Mouse (Mus musculus) stomach, embryonic 15.5 days (tissue): ENCODE data around the gene Birc3. TPM values are rescaled to one million over a fixed set of nuclear protein-coding genes. Genes with fewer than 3 reads are reported as not detected.
A peak's percentile ranks its signal among the peaks of the same experiment; 100 is the strongest.

Source experiments
- ATAC-seq: fragments of 200-750 bp; cut with Nextera tagmentation; 2 replicates; pipeline ENCODE4 v1.8.0; 2017; ENCODE audit warnings: low read depth, moderate number of reproducible peaks, moderate TSS enrichment; ENCODE audit not compliant: insufficient read depth, low FRiP score
- H3K27ac ChIP-seq: fragments of 300-500 bp; sonication (generic); 2 replicates; pipeline ENCODE4 v1.5.1; 2015; ENCODE audit warnings: mild to moderate bottlenecking, inconsistent platforms
- H3K27me3 ChIP-seq: fragments of 300-500 bp; sonication (generic); replicated peaks from 2 replicates; pipeline ENCODE4 v1.6.1; 2015; ENCODE audit warnings: inconsistent platforms
- H3K36me3 ChIP-seq: fragments of 300-500 bp; sonication (generic); 2 replicates; pipeline ENCODE4 v1.6.1; 2015; ENCODE audit warnings: inconsistent platforms
- H3K4me1 ChIP-seq: fragments of 300-500 bp; sonication (generic); 2 replicates; pipeline ENCODE4 v1.6.1; 2015; ENCODE audit warnings: inconsistent platforms
- H3K4me2 ChIP-seq: fragments of 300-500 bp; sonication (generic); 2 replicates; pipeline ENCODE4 v1.6.1; 2015; ENCODE audit warnings: mild to moderate bottlenecking, inconsistent platforms
- H3K4me3 ChIP-seq: fragments of 300-500 bp; sonication (generic); replicated peaks from 2 replicates; pipeline ENCODE4 v1.5.1; 2015; ENCODE audit warnings: inconsistent platforms
- H3K9ac ChIP-seq: fragments of 300-500 bp; sonication (generic); 2 replicates; pipeline ENCODE4 v1.6.1; 2015; ENCODE audit warnings: inconsistent platforms
- H3K9me3 ChIP-seq: fragments of 300-500 bp; sonication (generic); 2 replicates; pipeline ENCODE4 v1.6.1; 2016; ENCODE audit warnings: inconsistent platforms
- WGBS: fragments of 180-500 bp; shearing (Covaris S2); methylation state at CpG from one replicate; pipeline ENCODE4 v1.1.7; 2015; 5-methylcytosine and 5-hydroxymethylcytosine counted together
- polyA plus RNA-seq: library from polyadenylated mRNA; unstranded; fragments of >200 nt; fragmentation: Nextera tagmentation; extraction: Ambion mirVana; gene quantifications from 2 replicates; pipeline ENCODE4 v1.2.1, GENCODE M21; 2015

Gene Birc3
- polyA plus RNA-seq, 1 experiment from 2014 or later = 9.6 TPM

DNA sequence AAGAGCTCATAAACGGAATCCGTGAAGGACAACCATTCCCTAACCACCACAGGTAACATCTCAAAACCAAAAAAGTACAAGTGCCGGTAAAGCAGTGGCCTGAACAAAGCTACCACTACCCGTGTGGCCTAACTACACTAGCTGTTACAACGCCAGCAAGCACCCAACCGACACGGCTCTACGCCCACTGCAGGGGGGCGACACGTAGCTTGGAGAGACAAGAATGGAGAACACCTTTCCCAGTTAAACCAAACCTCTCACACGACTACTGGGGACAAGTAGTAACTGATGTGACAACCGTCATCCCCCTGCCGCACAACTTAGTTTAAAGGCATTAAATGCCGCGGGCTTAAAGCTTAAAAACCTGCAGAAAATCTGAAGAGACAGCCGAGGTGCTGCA lies 36.7 kb downstream of the Birc3 start:
- peak overlapping the region; percentile 73 for H3K9ac ChIP-seq
- H3K4me3 ChIP-seq = peak overlapping the region; percentile 66
- peak; percentile 41; the same call in 1 of the 2 replicates for ATAC-seq
- H3K4me1 ChIP-seq = peaks cover 9% of the 10 kb centered on the region; the same call in 1 of the 2 replicates
- H3K4me2 ChIP-seq = peak overlapping the region; percentile 54
- no peaks in the 10 kb centered on the region for H3K27me3 ChIP-seq
- no peaks in the 10 kb centered on the region for H3K9me3 ChIP-seq
- under 1% methylated on average over 16 of the region's 16 CpGs for WGBS
- H3K27ac ChIP-seq = peak overlapping the region; percentile 98
- 0 out of 2 replicates have a peak, but pooled peaks cover 7% of the 10 kb centered on the region for H3K36me3 ChIP-seq

DNA sequence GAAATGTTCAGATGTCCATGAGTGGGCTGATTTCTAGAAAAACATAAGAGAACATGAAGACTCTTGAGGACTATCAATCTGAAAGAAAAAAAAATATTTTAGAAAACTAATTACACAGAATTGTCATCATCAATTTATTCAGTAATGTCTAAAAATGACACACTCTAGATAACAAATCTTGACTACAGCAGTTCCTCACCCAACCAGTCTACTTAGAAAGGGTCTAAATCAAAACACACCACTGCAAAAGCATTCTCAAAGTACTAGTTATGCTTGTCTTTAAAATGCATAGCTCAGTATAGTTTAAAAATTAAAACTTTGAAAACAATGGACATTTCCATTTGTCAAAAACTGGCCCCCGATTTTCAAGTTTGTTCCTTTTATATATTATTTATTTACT lies 37.7 kb downstream of the Birc3 start:
- Histone ChIP-seq H3K4me1 (peaks cover 9% of the 10 kb centered on the region; the same call in 1 of the 2 replicates), H3K4me2 (no peak overlapping the region), H3K36me3 (0 out of 2 replicates have a peak, but pooled peaks cover 7% of the 10 kb centered on the region), H3K9ac (no peak overlapping the region), H3K4me3 (no peak overlapping the region), H3K27ac (no peak overlapping the region), H3K27me3 (no peaks in the 10 kb centered on the region), H3K9me3 (no peaks in the 10 kb centered on the region)
- 82% methylated on average over 1 of the region's 1 CpGs for WGBS
- ATAC-seq = no peak

DNA sequence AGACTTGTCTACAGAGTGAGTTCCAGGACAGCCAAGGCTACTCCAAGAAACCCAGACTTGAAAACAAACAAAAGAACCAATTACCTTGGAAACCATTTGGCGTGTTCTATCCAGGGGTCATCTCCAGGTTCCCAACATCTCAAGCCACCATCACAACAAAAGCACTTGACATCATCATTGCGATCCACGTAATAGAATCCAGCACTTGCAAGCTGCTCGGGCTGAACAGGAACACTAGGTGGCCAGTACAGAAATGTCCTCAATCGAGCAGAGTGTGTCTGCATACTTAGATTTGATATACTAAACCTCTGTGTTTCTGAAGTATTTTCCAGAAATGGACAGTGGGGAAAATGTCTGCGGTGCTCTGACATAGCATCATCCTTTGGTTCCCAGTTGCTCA lies 39.6 kb downstream of the Birc3 start:
- H3K9me3 ChIP-seq = no peaks in the 10 kb centered on the region
- 0 out of 2 replicates have a peak, but pooled peaks cover 7% of the 10 kb centered on the region for H3K36me3 ChIP-seq
- no peak overlapping the region for H3K27ac ChIP-seq
- H3K4me3 ChIP-seq = no peak overlapping the region
- H3K27me3 ChIP-seq = no peaks in the 10 kb centered on the region
- 90% methylated on average over 6 of the region's 6 CpGs for whole genome bisulfite sequencing
- ATAC-seq = no peak
- H3K4me1 ChIP-seq = peaks cover 14% of the 10 kb centered on the region; the same call in 1 of the 2 replicates
- H3K4me2 ChIP-seq = peak overlapping the region; percentile 14; the same call in 1 of the 2 replicates
- H3K9ac ChIP-seq = no peak overlapping the region

DNA sequence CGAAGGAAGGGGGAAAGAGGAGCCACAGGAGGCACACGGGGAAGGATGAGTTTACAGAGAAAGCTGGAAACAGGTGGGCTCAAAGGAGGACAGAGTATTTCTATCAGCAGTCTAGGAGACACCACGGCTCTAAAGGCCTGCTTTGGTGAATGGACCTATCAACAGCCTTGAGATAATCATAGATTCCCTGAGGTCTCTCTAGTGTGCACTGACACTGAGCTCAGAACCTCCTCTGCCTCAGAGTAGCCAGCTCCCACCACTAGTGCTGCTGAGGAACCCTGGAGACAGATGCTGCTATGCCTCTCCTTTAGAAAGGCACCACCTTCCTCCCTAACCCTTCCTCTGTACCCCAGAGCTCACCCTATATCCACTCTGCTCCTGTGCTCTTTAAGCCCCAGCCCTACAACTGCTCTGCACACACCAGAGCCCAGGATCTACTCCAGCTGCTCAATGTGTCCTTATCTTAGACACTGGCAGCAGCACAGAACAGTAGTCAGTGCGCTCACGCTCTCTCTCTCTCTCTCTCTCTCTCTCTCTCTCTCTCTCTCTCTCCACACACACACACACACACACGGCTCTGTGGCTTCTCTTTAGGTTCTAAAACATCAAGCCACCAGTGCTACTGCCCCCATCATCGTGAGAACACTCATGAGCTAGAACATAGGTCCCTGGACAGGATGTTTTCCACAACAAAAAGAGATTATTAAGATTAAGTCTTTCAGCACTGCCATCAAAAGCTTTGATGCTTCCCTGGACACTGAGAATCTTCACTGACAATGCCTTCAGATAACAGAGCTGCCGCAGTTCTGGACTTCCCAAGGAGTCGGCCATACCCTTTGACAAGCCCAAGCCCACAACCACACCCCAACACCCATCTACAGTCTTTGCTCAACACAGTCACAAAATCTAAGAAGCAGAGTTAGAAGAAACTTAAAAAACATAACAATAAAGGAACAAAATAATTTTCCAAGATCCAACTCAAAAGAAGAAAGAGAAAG lies 43.2 kb downstream of the Birc3 start:
- Histone ChIP-seq H3K4me2 (no peak overlapping the region), H3K4me1 (peaks cover 13% of the 10 kb centered on the region; the same call in 1 of the 2 replicates), H3K27me3 (no peaks in the 10 kb centered on the region), H3K36me3 (0 out of 2 replicates have a peak, but pooled peaks cover 7% of the 10 kb centered on the region), H3K27ac (no peak overlapping the region), H3K9me3 (no peaks in the 10 kb centered on the region), H3K4me3 (no peak overlapping the region), H3K9ac (no peak overlapping the region)
- WGBS = 72% methylated on average over 9 of the region's 9 CpGs
- ATAC-seq = peak; percentile 87

DNA sequence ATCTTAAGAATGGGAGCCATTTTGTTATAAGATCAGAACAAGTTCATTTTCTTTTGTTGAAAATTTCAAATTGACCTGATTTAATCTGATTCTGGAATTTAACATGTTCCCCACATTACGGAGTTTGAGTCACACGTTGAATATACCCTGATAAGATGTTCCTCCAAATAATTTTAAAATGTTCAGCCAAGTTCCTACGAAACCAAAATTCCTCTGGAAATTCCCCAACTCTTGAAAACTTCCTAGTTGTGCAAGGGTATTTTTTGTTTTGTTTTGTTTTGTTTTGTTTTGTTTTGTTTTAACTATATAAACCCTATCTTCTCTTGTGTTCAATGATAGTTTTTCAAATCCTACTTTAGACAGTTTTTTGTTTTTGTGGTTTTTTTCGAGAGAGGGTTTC lies 44.3 kb downstream of the Birc3 start:
- Histone ChIP-seq H3K27ac (no peak overlapping the region), H3K9ac (no peak overlapping the region), H3K9me3 (no peaks in the 10 kb centered on the region), H3K4me3 (no peak overlapping the region), H3K4me1 (0 out of 2 replicates have a peak, but pooled peaks cover 11% of the 10 kb centered on the region), H3K4me2 (no peak overlapping the region), H3K36me3 (0 out of 2 replicates have a peak, but pooled peaks cover 1% of the 10 kb centered on the region), H3K27me3 (no peaks in the 10 kb centered on the region)
- ATAC-seq = no peak
- whole genome bisulfite sequencing = 88% methylated on average over 4 of the region's 4 CpGs

DNA sequence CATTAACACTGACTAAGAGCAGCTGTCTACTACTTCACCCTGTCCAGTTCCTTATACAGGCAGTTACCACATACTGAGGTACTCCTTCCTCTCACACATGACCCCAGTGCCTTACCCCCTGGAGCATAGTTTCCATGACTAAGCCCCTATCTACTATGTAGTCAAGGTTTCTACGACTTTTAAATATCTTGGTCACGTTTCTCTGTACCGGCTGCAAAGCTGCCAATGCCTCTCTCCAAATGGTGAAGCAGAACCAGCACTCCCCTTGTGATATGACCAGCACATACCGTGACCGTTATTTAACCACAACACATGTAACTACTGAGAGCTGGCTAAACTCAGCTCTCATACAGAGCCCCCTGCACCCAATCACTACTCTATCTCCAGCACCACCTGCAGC lies 48.1 kb downstream of the Birc3 start:
- Histone ChIP-seq H3K9me3 (no peaks in the 10 kb centered on the region), H3K4me2 (no peak overlapping the region), H3K36me3 (peaks cover 12% of the 10 kb centered on the region), H3K4me1 (0 out of 2 replicates have a peak, but pooled peaks cover 5% of the 10 kb centered on the region), H3K9ac (no peak overlapping the region), H3K27ac (no peak overlapping the region), H3K27me3 (no peaks in the 10 kb centered on the region), H3K4me3 (no peak overlapping the region)
- no peak for ATAC-seq
- 90% methylated on average over 5 of the region's 5 CpGs for WGBS

DNA sequence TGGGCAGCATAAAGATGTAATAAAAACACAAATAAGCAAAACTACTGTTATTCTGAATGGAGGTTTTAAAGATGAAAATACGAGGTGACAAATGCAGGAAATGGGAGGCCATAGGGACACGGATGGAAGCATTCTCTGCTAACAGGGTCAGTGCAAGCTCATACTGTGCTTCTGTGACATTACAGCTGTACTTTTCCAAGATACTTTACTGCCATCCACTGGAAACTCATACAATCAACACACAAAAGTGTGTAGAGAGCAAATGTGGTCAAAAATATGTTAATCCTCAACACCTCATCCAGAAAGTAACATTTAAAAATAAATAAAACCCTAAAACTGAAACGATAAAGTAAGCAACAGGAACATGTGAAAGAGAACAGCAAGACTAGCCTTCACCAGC lies 50.2 kb downstream of the Birc3 start:
- Histone ChIP-seq H3K4me3 (no peak overlapping the region), H3K4me2 (no peak overlapping the region), H3K27me3 (no peaks in the 10 kb centered on the region), H3K36me3 (peaks cover 23% of the 10 kb centered on the region), H3K4me1 (no peaks in the 10 kb centered on the region), H3K9ac (no peak overlapping the region), H3K27ac (no peak overlapping the region), H3K9me3 (no peaks in the 10 kb centered on the region)
- ATAC-seq = no peak
- WGBS = 74% methylated on average over 3 of the region's 3 CpGs

DNA sequence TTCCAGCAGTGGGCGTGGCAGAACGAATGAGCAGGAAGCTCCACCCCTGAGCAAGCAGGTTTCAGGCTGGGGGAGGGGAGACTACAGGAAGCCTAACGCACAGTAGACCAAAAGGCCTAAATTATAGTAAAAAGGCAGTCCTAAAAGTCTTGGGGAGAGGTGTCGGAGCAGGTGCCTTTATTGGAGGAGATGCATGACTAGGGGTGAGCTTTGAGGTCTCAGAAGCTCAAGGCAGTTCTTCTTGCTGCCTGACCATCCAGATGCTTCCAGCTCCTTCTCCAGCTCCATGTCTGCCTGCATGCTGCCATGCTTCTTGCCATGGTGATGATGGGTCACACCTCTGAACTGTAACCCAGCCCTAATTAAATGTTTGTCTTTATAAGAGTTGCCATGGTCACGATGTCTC lies 67.9 kb downstream of the Birc3 start:
- Histone ChIP-seq H3K9me3 (no peaks in the 10 kb centered on the region), H3K4me3 (no peak overlapping the region), H3K4me1 (no peaks in the 10 kb centered on the region), H3K36me3 (no peaks in the 10 kb centered on the region), H3K27me3 (no peaks in the 10 kb centered on the region), H3K9ac (no peak overlapping the region), H3K27ac (no peak overlapping the region), H3K4me2 (no peak overlapping the region)
- no peak for ATAC-seq
- WGBS = 53% methylated on average over 5 of the region's 5 CpGs

Other genes with a start within 250 kb of the Birc3 start
- 0.05 TPM in 1 of 2 replicates, not detected in the other for gene Mmp20, start 245.0 kb downstream of the Birc3 start, polyA plus RNA-seq
- 0.81 and 0.90 TPM in 2 replicates for gene Mmp7, start 181.1 kb downstream of the Birc3 start, polyA plus RNA-seq
- gene Tmem123, start 109.1 kb downstream of the Birc3 start, polyA plus RNA-seq = 114 and 122 TPM in 2 replicates
- gene Birc2, start 36.1 kb downstream of the Birc3 start, polyA plus RNA-seq = 34.8 and 35.6 TPM in 2 replicates
- gene Yap1, start 131.4 kb upstream of the Birc3 start, polyA plus RNA-seq = 29.4 and 29.7 TPM in 2 replicates
- gene Cfap300, start 169.6 kb upstream of the Birc3 start, polyA plus RNA-seq = 8.5 and 10.7 TPM in 2 replicates